Mouse (Mus musculus): ENCODE measurements around the gene B020031M17Rik. TPM values are rescaled to one million over a fixed set of nuclear protein-coding genes. Genes with fewer than 3 reads are reported as not detected.
"Not testable (repeated sequence)": the region's sequence is repeated elsewhere in the genome, so short reads cannot be mapped to it uniquely, and the experiment has no call there.

B020031M17Rik gene
- 0.37 TPM in 1 of 2 replicates, not detected in the other for polyA plus RNA-seq (2012; rRNA removed)

DNA sequence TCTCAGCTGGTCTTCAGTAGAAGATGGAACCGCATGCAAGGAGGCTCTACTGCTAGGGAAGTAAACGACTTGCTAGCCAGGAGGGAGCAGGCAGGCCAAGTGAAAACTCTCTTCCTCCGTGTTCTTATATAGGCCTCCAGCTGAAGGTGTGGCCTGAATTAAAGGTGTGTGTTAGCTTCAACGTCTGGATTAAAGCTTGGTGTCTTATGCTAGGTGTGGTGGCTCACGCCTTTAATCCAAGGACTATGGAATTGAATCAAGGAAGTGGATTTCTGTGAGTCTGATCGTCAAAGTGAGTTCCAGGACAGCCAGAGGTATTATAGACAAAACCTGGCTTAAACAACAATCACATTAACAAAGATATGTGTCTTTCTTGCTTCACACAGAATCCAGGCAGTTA lies at the start of gene B020031M17Rik:
Gene B020031M17Rik (minus strand): TSS at position 101 of the 400 bp plus-strand sequence.
- H3K27ac ChIP-seq (ENCODE audit: insufficient read depth, low read length); H3K36me3 ChIP-seq (ENCODE audit: control insufficient read depth, insufficient read depth, low read length); H3K4me3 ChIP-seq (ENCODE audit: extremely low read depth, insufficient read depth, insufficient read length); DNase-seq (ENCODE audit: low read depth in 1 of 2, low spot score in 2 of 2); H3K4me1 ChIP-seq (ENCODE audit: control insufficient read depth, insufficient read depth, insufficient read length); H3K27me3 ChIP-seq (ENCODE audit: control insufficient read depth, insufficient read depth, low read length): not testable (repeated sequence)
- 78% methylated on average over 4 of the region's 6 CpGs for WGBS

DNA sequence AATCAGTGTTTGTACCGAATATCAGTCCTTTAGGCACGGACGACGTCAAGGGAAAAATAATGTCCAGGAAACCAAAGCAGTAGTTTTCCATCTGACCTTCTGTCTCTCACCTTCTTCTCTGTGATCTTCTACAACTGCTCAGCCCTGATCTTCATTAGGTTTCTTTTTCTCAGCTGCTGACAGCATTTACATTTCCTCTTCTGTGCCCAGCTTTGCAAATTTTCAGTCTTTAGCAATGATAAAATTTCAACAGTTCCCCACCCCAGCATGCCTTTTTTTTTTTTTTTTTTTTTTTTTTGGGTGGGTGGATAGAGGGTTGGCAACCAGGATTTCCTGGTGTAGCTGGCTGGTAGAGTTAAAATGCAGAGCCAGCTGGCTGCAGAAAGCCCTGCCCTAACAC lies 48.6 kb upstream of the B020031M17Rik start:
- WGBS = no CpG with 5 or more reads among the region's 4 CpGs
- not testable (repeated sequence) for H3K27me3 ChIP-seq (ENCODE audit: control insufficient read depth, insufficient read depth, low read length); DNase-seq (ENCODE audit: low read depth in 1 of 2, low spot score in 2 of 2)

GRCm38 (mm10) chr13:119998442-119999086 lies 48.0 kb upstream of the B020031M17Rik start:
- not testable (repeated sequence) for H3K27ac ChIP-seq (ENCODE audit: insufficient read depth, low read length); H3K27me3 ChIP-seq (ENCODE audit: control insufficient read depth, insufficient read depth, low read length); DNase-seq (ENCODE audit: low read depth in 1 of 2, low spot score in 2 of 2); H3K36me3 ChIP-seq (ENCODE audit: control insufficient read depth, insufficient read depth, low read length); H3K4me3 ChIP-seq (ENCODE audit: extremely low read depth, insufficient read depth, insufficient read length); H3K4me1 ChIP-seq (ENCODE audit: control insufficient read depth, insufficient read depth, insufficient read length)
- WGBS = no CpG with 5 or more reads among the region's 22 CpGs

More for the DNA sequence above, 48.6 kb upstream of the B020031M17Rik start:
- H3K27ac ChIP-seq (ENCODE audit: insufficient read depth, low read length); H3K36me3 ChIP-seq (ENCODE audit: control insufficient read depth, insufficient read depth, low read length); H3K4me3 ChIP-seq (ENCODE audit: extremely low read depth, insufficient read depth, insufficient read length); H3K4me1 ChIP-seq (ENCODE audit: control insufficient read depth, insufficient read depth, insufficient read length): not testable (repeated sequence)

GRCm38 (mm10) chr13:119991917-119992496 lies 41.4 kb upstream of the B020031M17Rik start:
- not testable (repeated sequence) for H3K4me1 ChIP-seq (ENCODE audit: control insufficient read depth, insufficient read depth, insufficient read length); H3K4me3 ChIP-seq (ENCODE audit: extremely low read depth, insufficient read depth, insufficient read length); H3K27me3 ChIP-seq (ENCODE audit: control insufficient read depth, insufficient read depth, low read length); DNase-seq (ENCODE audit: low read depth in 1 of 2, low spot score in 2 of 2); H3K27ac ChIP-seq (ENCODE audit: insufficient read depth, low read length); H3K36me3 ChIP-seq (ENCODE audit: control insufficient read depth, insufficient read depth, low read length)
- no CpG with 5 or more reads among the region's 10 CpGs for WGBS

- DNase-seq (ENCODE audit: low read depth in 1 of 2, low spot score in 2 of 2); H3K4me1 ChIP-seq (ENCODE audit: control insufficient read depth, insufficient read depth, insufficient read length); H3K27ac ChIP-seq (ENCODE audit: insufficient read depth, low read length); H3K36me3 ChIP-seq (ENCODE audit: control insufficient read depth, insufficient read depth, low read length); H3K27me3 ChIP-seq (ENCODE audit: control insufficient read depth, insufficient read depth, low read length); H3K4me3 ChIP-seq (ENCODE audit: extremely low read depth, insufficient read depth, insufficient read length): not testable (repeated sequence)
- no CpG with 5 or more reads among the region's 13 CpGs for WGBS
These were observed 40.7 kb upstream of the B020031M17Rik start for GRCm38 (mm10) chr13:119991264-119991663.

DNA sequence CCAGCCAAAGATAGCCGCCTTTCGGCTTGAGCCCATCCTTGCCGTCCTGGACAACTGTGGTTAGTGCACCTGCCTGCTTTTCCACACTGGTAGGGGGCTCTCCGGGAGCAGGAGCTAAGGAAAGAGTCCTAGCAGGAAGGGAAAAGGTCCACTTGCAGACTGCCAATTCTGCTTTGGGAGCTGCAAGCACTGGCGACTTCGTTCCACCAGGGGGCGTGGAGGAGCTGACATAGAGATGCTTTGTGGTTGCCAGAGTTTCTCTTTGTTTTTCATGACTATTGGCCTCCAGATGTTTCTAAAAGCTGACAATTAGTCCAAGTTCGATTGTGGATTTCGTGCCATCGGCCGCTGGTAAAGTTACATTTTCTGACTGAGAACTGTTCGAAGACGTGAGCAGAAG lies 18.6 kb upstream of the B020031M17Rik start:
- no CpG with 5 or more reads among the region's 13 CpGs for WGBS
- not testable (repeated sequence) for H3K36me3 ChIP-seq (ENCODE audit: control insufficient read depth, insufficient read depth, low read length); H3K27ac ChIP-seq (ENCODE audit: insufficient read depth, low read length); H3K4me3 ChIP-seq (ENCODE audit: extremely low read depth, insufficient read depth, insufficient read length); DNase-seq (ENCODE audit: low read depth in 1 of 2, low spot score in 2 of 2); H3K4me1 ChIP-seq (ENCODE audit: control insufficient read depth, insufficient read depth, insufficient read length); H3K27me3 ChIP-seq (ENCODE audit: control insufficient read depth, insufficient read depth, low read length)

DNA sequence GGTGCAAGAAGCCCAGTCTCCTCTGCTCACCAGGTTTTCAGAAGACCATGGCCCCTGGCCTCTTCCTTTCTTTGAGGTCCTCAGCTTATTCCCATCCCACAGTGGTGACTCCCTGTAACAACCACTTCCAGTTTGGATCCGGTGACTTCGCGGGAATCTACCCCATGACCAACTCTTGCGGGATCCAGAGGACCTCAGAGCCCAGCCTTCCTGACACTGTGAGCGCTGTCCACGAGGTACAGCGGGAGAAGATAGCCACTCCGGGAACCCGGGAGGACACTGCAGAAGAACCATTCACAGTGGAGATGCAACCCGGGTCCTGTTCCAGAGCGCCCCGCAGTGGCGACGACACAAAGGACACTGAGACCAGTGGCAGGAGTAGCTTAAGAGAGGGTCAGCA lies 17.6 kb upstream of the B020031M17Rik start:
- not testable (repeated sequence) for H3K4me1 ChIP-seq (ENCODE audit: control insufficient read depth, insufficient read depth, insufficient read length); H3K4me3 ChIP-seq (ENCODE audit: extremely low read depth, insufficient read depth, insufficient read length); H3K27me3 ChIP-seq (ENCODE audit: control insufficient read depth, insufficient read depth, low read length); DNase-seq (ENCODE audit: low read depth in 1 of 2, low spot score in 2 of 2); H3K36me3 ChIP-seq (ENCODE audit: control insufficient read depth, insufficient read depth, low read length); H3K27ac ChIP-seq (ENCODE audit: insufficient read depth, low read length)
- no CpG with 5 or more reads among the region's 14 CpGs for WGBS

GRCm38 (mm10) chr13:119965968-119966367 lies 15.4 kb upstream of the B020031M17Rik start:
- not testable (repeated sequence) for H3K36me3 ChIP-seq (ENCODE audit: control insufficient read depth, insufficient read depth, low read length); H3K27me3 ChIP-seq (ENCODE audit: control insufficient read depth, insufficient read depth, low read length); DNase-seq (ENCODE audit: low read depth in 1 of 2, low spot score in 2 of 2); H3K4me1 ChIP-seq (ENCODE audit: control insufficient read depth, insufficient read depth, insufficient read length); H3K27ac ChIP-seq (ENCODE audit: insufficient read depth, low read length)
- H3K4me3 ChIP-seq (ENCODE audit: extremely low read depth, insufficient read depth, insufficient read length) = peak overlapping the region; percentile 45
- WGBS = 1% methylated on average over 21 of the region's 22 CpGs

- H3K27me3 ChIP-seq (ENCODE audit: control insufficient read depth, insufficient read depth, low read length); H3K36me3 ChIP-seq (ENCODE audit: control insufficient read depth, insufficient read depth, low read length); DNase-seq (ENCODE audit: low read depth in 1 of 2, low spot score in 2 of 2); H3K27ac ChIP-seq (ENCODE audit: insufficient read depth, low read length); H3K4me1 ChIP-seq (ENCODE audit: control insufficient read depth, insufficient read depth, insufficient read length); H3K4me3 ChIP-seq (ENCODE audit: extremely low read depth, insufficient read depth, insufficient read length): not testable (repeated sequence)
- 4% methylated on average over 17 of the region's 34 CpGs for WGBS
These were observed 14.8 kb upstream of the B020031M17Rik start for GRCm38 (mm10) chr13:119965302-119965952.

- DNase-seq (ENCODE audit: low read depth in 1 of 2, low spot score in 2 of 2); H3K4me3 ChIP-seq (ENCODE audit: extremely low read depth, insufficient read depth, insufficient read length); H3K27ac ChIP-seq (ENCODE audit: insufficient read depth, low read length); H3K27me3 ChIP-seq (ENCODE audit: control insufficient read depth, insufficient read depth, low read length); H3K4me1 ChIP-seq (ENCODE audit: control insufficient read depth, insufficient read depth, insufficient read length); H3K36me3 ChIP-seq (ENCODE audit: control insufficient read depth, insufficient read depth, low read length): not testable (repeated sequence)
- WGBS = no CpG with 5 or more reads among the region's 5 CpGs
These were observed 12.2 kb upstream of the B020031M17Rik start for GRCm38 (mm10) chr13:119962856-119963255.

GRCm38 (mm10) chr13:119955567-119955966 lies 5.0 kb upstream of the B020031M17Rik start:
- no CpG with 5 or more reads among the region's 5 CpGs for WGBS
- H3K4me3 ChIP-seq (ENCODE audit: extremely low read depth, insufficient read depth, insufficient read length); H3K4me1 ChIP-seq (ENCODE audit: control insufficient read depth, insufficient read depth, insufficient read length); H3K27ac ChIP-seq (ENCODE audit: insufficient read depth, low read length); H3K27me3 ChIP-seq (ENCODE audit: control insufficient read depth, insufficient read depth, low read length); H3K36me3 ChIP-seq (ENCODE audit: control insufficient read depth, insufficient read depth, low read length); DNase-seq (ENCODE audit: low read depth in 1 of 2, low spot score in 2 of 2): not testable (repeated sequence)

Data from spleen, adult 2 months (tissue).